Mouse (Mus musculus) midbrain, embryonic 16.5 days (tissue): ENCODE data around the gene Krt10. TPM values are rescaled to one million over a fixed set of nuclear protein-coding genes. Genes with fewer than 3 reads are reported as not detected.

Experiments
- ATAC-seq: fragments of 200-750 bp; cut with Nextera tagmentation; 2 replicates; pipeline ENCODE4 v1.8.0; 2017; ENCODE audit warnings: moderate TSS enrichment
- H3K27ac ChIP-seq: fragments of 300-500 bp; sonication (generic); 2 replicates; pipeline ENCODE4 v1.5.1; 2014; ENCODE audit warnings: mild to moderate bottlenecking, low read length, mixed read lengths
- H3K27me3 ChIP-seq: fragments of 300-500 bp; sonication (generic); 2 replicates; pipeline ENCODE4 v1.6.1; 2014; ENCODE audit warnings: low read depth, low read length, mixed read lengths; ENCODE audit not compliant: control insufficient read depth, insufficient read depth
- H3K36me3 ChIP-seq: fragments of 300-500 bp; sonication (generic); 2 replicates; pipeline ENCODE4 v1.6.1; 2014; ENCODE audit warnings: mild to moderate bottlenecking, low read length, moderate library complexity, mixed read lengths; ENCODE audit not compliant: control insufficient read depth, insufficient read depth
- H3K4me1 ChIP-seq: fragments of 300-500 bp; sonication (generic); 2 replicates; pipeline ENCODE4 v1.6.1; 2014; ENCODE audit warnings: mild to moderate bottlenecking, low read length, mixed read lengths; ENCODE audit not compliant: control insufficient read depth, insufficient read depth
- H3K4me2 ChIP-seq: fragments of 300-500 bp; sonication (generic); 2 replicates; pipeline ENCODE4 v1.6.1; 2014; ENCODE audit warnings: mild to moderate bottlenecking, low read length, mixed read lengths
- H3K4me3 ChIP-seq: fragments of 300-500 bp; sonication (generic); 2 replicates; pipeline ENCODE4 v1.5.1; 2014; ENCODE audit warnings: low read depth, mild to moderate bottlenecking, low read length, moderate library complexity, mixed read lengths
- H3K9ac ChIP-seq: fragments of 300-500 bp; sonication (generic); 2 replicates; pipeline ENCODE4 v1.6.1; 2014; ENCODE audit warnings: low read depth, low read length, mixed read lengths
- H3K9me3 ChIP-seq: fragments of 300-500 bp; sonication (generic); replicated peaks from 2 replicates; pipeline ENCODE4 v1.6.1; 2014; ENCODE audit warnings: mild to moderate bottlenecking, low read length, mixed read lengths; ENCODE audit not compliant: control insufficient read depth, poor library complexity, severe bottlenecking
- WGBS: fragments of 180-500 bp; shearing (Covaris S2); extraction: QIAGEN DNeasy Blood & Tissue Kit; methylation state at CpG from one replicate; pipeline ENCODE4 v1.1.7; 2014; 5-methylcytosine and 5-hydroxymethylcytosine counted together
- polyA plus RNA-seq: library from polyadenylated mRNA; unstranded; fragments of >200 nt; fragmentation: Nextera tagmentation; extraction: Ambion mirVana; gene quantifications from 2 replicates; pipeline ENCODE4 v1.2.1, GENCODE M21; 2015

The Krt10 gene
- polyA plus RNA-seq, 1 experiment from 2014 or later = 28.9 TPM

- Histone ChIP-seq H3K4me1 (no peaks in the 10 kb centered on the region), H3K27ac (no peak overlapping the region), H3K27me3 (no peaks in the 10 kb centered on the region), H3K9ac (no peak overlapping the region), H3K4me3 (no peak overlapping the region), H3K9me3 (no peaks in the 10 kb centered on the region), H3K36me3 (no peaks in the 10 kb centered on the region), H3K4me2 (no peak overlapping the region)
- no peak for ATAC-seq
- WGBS = 90% methylated on average over 8 of the region's 8 CpGs
These were observed 27.7 kb downstream of the Krt10 start for GRCm38 (mm10) chr11:99361423-99361822.

DNA sequence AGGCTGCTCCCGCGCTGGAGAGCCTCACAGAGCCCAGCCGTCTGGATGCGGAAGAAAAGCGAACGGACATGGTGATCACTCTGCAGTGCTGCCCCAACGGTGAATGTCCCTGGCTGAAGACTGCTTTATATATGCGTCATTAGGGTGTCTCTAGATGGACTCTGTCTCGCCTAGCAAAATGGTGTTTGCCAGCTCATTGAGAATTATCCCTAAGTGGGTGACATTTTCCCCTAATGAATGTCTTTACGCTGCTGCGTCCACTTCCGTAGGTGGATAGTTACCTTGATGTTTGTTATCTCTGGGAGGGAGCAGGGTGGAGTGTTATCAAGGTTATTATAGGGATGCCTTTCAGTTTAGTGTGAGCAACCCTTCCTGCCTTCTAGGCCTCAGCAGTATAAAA lies 38.2 kb downstream of the Krt10 start, which contains the start of gene Krt27:
TSS of gene Krt27 (minus strand) at position 101 of the 400 bp plus-strand sequence.
- H3K27ac ChIP-seq = no peak within 1 kb of the TSS
- no peak within 1 kb of the TSS for H3K4me2 ChIP-seq
- H3K36me3 ChIP-seq = no peaks in the 10 kb centered on the region
- 80% methylated on average over 12 of the region's 12 CpGs for WGBS
- no peak within 1 kb of the TSS for H3K4me3 ChIP-seq
- no peak for ATAC-seq
- H3K9me3 ChIP-seq = no peaks in the 10 kb centered on the region
- H3K27me3 ChIP-seq = no peaks in the 10 kb centered on the region
- H3K4me1 ChIP-seq = no peaks in the 10 kb centered on the region
- no peak within 1 kb of the TSS for H3K9ac ChIP-seq

DNA sequence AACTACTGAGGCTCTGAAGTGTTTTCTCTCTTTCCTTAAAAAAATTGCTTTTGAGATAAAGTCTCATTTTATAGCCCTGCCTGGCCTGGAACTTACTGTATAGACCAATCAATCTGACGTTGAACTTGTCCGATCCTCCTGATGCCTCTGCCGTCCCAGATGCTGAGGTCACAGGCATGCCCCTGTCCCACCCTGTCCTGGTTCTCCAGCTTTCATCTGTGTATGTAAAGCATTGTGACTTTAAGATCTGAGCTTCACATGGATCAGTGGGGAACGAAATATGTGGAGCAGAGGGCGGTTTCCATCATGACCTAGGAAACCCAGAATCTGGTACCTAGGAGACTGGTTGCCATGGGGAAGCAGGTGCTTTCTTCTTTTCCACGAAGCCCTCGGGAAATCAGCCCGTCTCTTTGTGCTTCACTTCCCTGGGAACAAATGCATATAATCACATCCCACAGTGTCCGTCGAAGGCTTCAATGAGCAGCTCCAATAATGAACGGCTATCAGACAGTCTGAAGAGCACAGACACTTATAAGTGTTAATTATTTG lies 49.8 kb downstream of the Krt10 start:
- Histone ChIP-seq H3K9ac (no peak overlapping the region; the same call in 1 of the 2 replicates), H3K4me2 (peak overlapping the region; percentile 19), H3K4me1 (peaks cover 7% of the 10 kb centered on the region; the same call in 1 of the 2 replicates), H3K27ac (peak overlapping the region; percentile 20; the same call in 1 of the 2 replicates), H3K36me3 (no peaks in the 10 kb centered on the region), H3K27me3 (no peaks in the 10 kb centered on the region), H3K9me3 (no peaks in the 10 kb centered on the region), H3K4me3 (no peak overlapping the region)
- no peak for ATAC-seq
- 12% methylated on average over 11 of the region's 11 CpGs for WGBS

GRCm38 (mm10) chr11:99337866-99338265 lies 51.3 kb downstream of the Krt10 start, which contains the start of gene Krt26:
TSS of gene Krt26 (minus strand) at chr11:99337966.
- no peak within 1 kb of the TSS for H3K4me3 ChIP-seq
- WGBS = 93% methylated on average over 11 of the region's 11 CpGs
- peaks cover 8% of the 10 kb centered on the region; the same call in 1 of the 2 replicates for H3K4me1 ChIP-seq
- H3K27ac ChIP-seq = no peak within 1 kb of the TSS
- ATAC-seq = no peak
- no peaks in the 10 kb centered on the region for H3K36me3 ChIP-seq
- no peak within 1 kb of the TSS for H3K4me2 ChIP-seq
- H3K9me3 ChIP-seq = no peaks in the 10 kb centered on the region
- H3K9ac ChIP-seq = no peak within 1 kb of the TSS
- no peaks in the 10 kb centered on the region for H3K27me3 ChIP-seq

Other genes starting within 250 kb of the Krt10 start
- gene Ccr7, start 234.3 kb downstream of the Krt10 start, polyA plus RNA-seq = 0.15 TPM in 1 of 2 replicates, not detected in the other
- 270 and 326 TPM in 2 replicates for gene Smarce1, start 158.3 kb downstream of the Krt10 start, polyA plus RNA-seq
- 8.2 and 11.3 TPM in 2 replicates for gene Krt222, start 145.3 kb downstream of the Krt10 start, polyA plus RNA-seq
- not detected in 2 replicates for gene Krt24, start 104.1 kb downstream of the Krt10 start, polyA plus RNA-seq
- gene Krt25, start 66.4 kb downstream of the Krt10 start, polyA plus RNA-seq = 0.14 and 0.29 TPM in 2 replicates
- 0.19 TPM in 2 replicates for gene Krt26, start 51.4 kb downstream of the Krt10 start, polyA plus RNA-seq
- gene Krt27, start 38.3 kb downstream of the Krt10 start, polyA plus RNA-seq = not detected in 2 replicates
- gene Krt28, start 14.5 kb downstream of the Krt10 start, polyA plus RNA-seq = 0.29 and 0.46 TPM in 2 replicates
- gene Krt12, start 32.9 kb upstream of the Krt10 start, polyA plus RNA-seq = 0.14 TPM in 1 of 2 replicates, not detected in the other
- gene Krt20, start 48.8 kb upstream of the Krt10 start, polyA plus RNA-seq = 0.21 and 0.34 TPM in 2 replicates
- 0.11 TPM in 1 of 2 replicates, not detected in the other for gene Krt23, start 103.8 kb upstream of the Krt10 start, polyA plus RNA-seq
- not detected in 2 replicates for gene Krt39, start 132.0 kb upstream of the Krt10 start, polyA plus RNA-seq
- gene Krt40, start 153.8 kb upstream of the Krt10 start, polyA plus RNA-seq = not detected in 2 replicates
- gene Krtap3-3, start 161.5 kb upstream of the Krt10 start, polyA plus RNA-seq = not detected in 2 replicates
- gene Krtap3-2, start 167.5 kb upstream of the Krt10 start, polyA plus RNA-seq = not detected in 2 replicates
- not detected in 2 replicates for gene Gm11939, start 170.1 kb upstream of the Krt10 start, polyA plus RNA-seq
- gene Krtap3-1, start 177.3 kb upstream of the Krt10 start, polyA plus RNA-seq = not detected in 2 replicates
- not detected in 2 replicates for gene Krtap1-5, start 191.7 kb upstream of the Krt10 start, polyA plus RNA-seq
- gene Krtap1-4, start 194.3 kb upstream of the Krt10 start, polyA plus RNA-seq = not detected in 2 replicates
- not detected in 2 replicates for gene Krtap1-3, start 202.0 kb upstream of the Krt10 start, polyA plus RNA-seq
- gene Krtap9-3, start 208.7 kb upstream of the Krt10 start, polyA plus RNA-seq = not detected in 2 replicates
- not detected in 2 replicates for gene Gm11938, start 213.9 kb upstream of the Krt10 start, polyA plus RNA-seq
- gene Gm11937, start 220.8 kb upstream of the Krt10 start, polyA plus RNA-seq = not detected in 2 replicates
- gene Krtap2-4, start 225.5 kb upstream of the Krt10 start, polyA plus RNA-seq = not detected in 2 replicates
- gene Gm11562, start 231.1 kb upstream of the Krt10 start, polyA plus RNA-seq = not detected in 2 replicates
- gene Krtap4-1, start 238.9 kb upstream of the Krt10 start, polyA plus RNA-seq = not detected in 2 replicates
- gene Krtap4-2, start 245.7 kb upstream of the Krt10 start, polyA plus RNA-seq = 0.25 TPM in 1 of 2 replicates, not detected in the other